Mouse (Mus musculus): ENCODE results near the gene Serpina3c. TPM values are rescaled to one million over a fixed set of nuclear protein-coding genes. Genes with fewer than 3 reads are reported as not detected.

Gene Serpina3c
- polyA plus RNA-seq, 1 experiment from 2014 or later = not detected

Other genes starting within 250 kb of the Serpina3c start
- gene Serpina1c, start 249.0 kb downstream of the Serpina3c start, polyA plus RNA-seq (2014; fragmentation: Nextera tagmentation; extraction: Ambion mirVana) = not detected in 2 replicates
- not detected in 2 replicates for gene Serpina1e, start 194.9 kb downstream of the Serpina3c start, polyA plus RNA-seq (2014; fragmentation: Nextera tagmentation; extraction: Ambion mirVana)
- not detected in 2 replicates for gene Serpina11, start 163.9 kb downstream of the Serpina3c start, polyA plus RNA-seq (2014; fragmentation: Nextera tagmentation; extraction: Ambion mirVana)
- 0.22 TPM in 1 of 2 replicates, not detected in the other for gene Serpina9, start 140.1 kb downstream of the Serpina3c start, polyA plus RNA-seq (2014; fragmentation: Nextera tagmentation; extraction: Ambion mirVana)
- not detected in 2 replicates for gene Serpina12, start 109.4 kb downstream of the Serpina3c start, polyA plus RNA-seq (2014; fragmentation: Nextera tagmentation; extraction: Ambion mirVana)
- gene Serpina5, start 52.8 kb downstream of the Serpina3c start, polyA plus RNA-seq (2014; fragmentation: Nextera tagmentation; extraction: Ambion mirVana) = not detected in 2 replicates
- gene Serpina3a, start 41.1 kb downstream of the Serpina3c start, polyA plus RNA-seq (2014; fragmentation: Nextera tagmentation; extraction: Ambion mirVana) = not detected in 2 replicates
- 0.09 TPM in 1 of 2 replicates, not detected in the other for gene Serpina3b, start 25.9 kb downstream of the Serpina3c start, polyA plus RNA-seq (2014; fragmentation: Nextera tagmentation; extraction: Ambion mirVana)
- gene Serpina3f, start 60.7 kb upstream of the Serpina3c start, polyA plus RNA-seq (2014; fragmentation: Nextera tagmentation; extraction: Ambion mirVana) = 0.13 and 0.19 TPM in 2 replicates
- gene Serpina3g, start 82.4 kb upstream of the Serpina3c start, polyA plus RNA-seq (2014; fragmentation: Nextera tagmentation; extraction: Ambion mirVana) = 0.67 and 1.1 TPM in 2 replicates
- 0.08 TPM in 1 of 2 replicates, not detected in the other for gene Serpina3i, start 109.3 kb upstream of the Serpina3c start, polyA plus RNA-seq (2014; fragmentation: Nextera tagmentation; extraction: Ambion mirVana)
- not detected in 2 replicates for gene Serpina3j, start 160.7 kb upstream of the Serpina3c start, polyA plus RNA-seq (2014; fragmentation: Nextera tagmentation; extraction: Ambion mirVana)
- not detected in 2 replicates for gene Serpina3k, start 184.6 kb upstream of the Serpina3c start, polyA plus RNA-seq (2014; fragmentation: Nextera tagmentation; extraction: Ambion mirVana)
- not detected in 2 replicates for gene Serpina3m, start 184.6 kb upstream of the Serpina3c start, polyA plus RNA-seq (2014; fragmentation: Nextera tagmentation; extraction: Ambion mirVana)